Mouse (Mus musculus) lung, embryonic 15.5 days (tissue): ENCODE results near the gene Heca. TPM values are rescaled to one million over a fixed set of nuclear protein-coding genes. Genes with fewer than 3 reads are reported as not detected.

Experiments
- ATAC-seq: fragments of 200-750 bp; cut with Nextera tagmentation; 2 replicates; pipeline ENCODE4 v1.8.0; 2017; ENCODE audit warnings: moderate number of reproducible peaks, borderline replicate concordance; ENCODE audit not compliant: low FRiP score, low TSS enrichment; ENCODE audit errors: extremely low read depth
- H3K27ac ChIP-seq: fragments of 300-500 bp; sonication (generic); 2 replicates; pipeline ENCODE4 v1.5.1; 2015; ENCODE audit warnings: moderate library complexity, mild to moderate bottlenecking, inconsistent platforms
- H3K27me3 ChIP-seq: fragments of 300-500 bp; sonication (generic); 2 replicates; pipeline ENCODE4 v1.6.1; 2015; ENCODE audit warnings: inconsistent platforms
- H3K36me3 ChIP-seq: fragments of 300-500 bp; sonication (generic); 2 replicates; pipeline ENCODE4 v1.6.1; 2015; ENCODE audit warnings: inconsistent platforms
- H3K4me1 ChIP-seq: fragments of 300-500 bp; sonication (generic); 2 replicates; pipeline ENCODE4 v1.6.1; 2015; ENCODE audit warnings: inconsistent platforms
- H3K4me2 ChIP-seq: fragments of 300-500 bp; sonication (generic); 2 replicates; pipeline ENCODE4 v1.6.1; 2015; ENCODE audit warnings: inconsistent platforms, mild to moderate bottlenecking, moderate library complexity
- H3K4me3 ChIP-seq: fragments of 300-500 bp; sonication (generic); 2 replicates; pipeline ENCODE4 v1.5.1; 2015; ENCODE audit warnings: mild to moderate bottlenecking, inconsistent platforms
- H3K9ac ChIP-seq: fragments of 300-500 bp; sonication (generic); 2 replicates; pipeline ENCODE4 v1.6.1; 2015; ENCODE audit warnings: inconsistent platforms
- H3K9me3 ChIP-seq: fragments of 300-500 bp; sonication (generic); 2 replicates; pipeline ENCODE4 v1.6.1; 2016; ENCODE audit warnings: inconsistent platforms
- WGBS: fragments of 180-500 bp; shearing (Covaris S2); methylation state at CpG from one replicate; pipeline ENCODE4 v1.1.7; 2015; 5-methylcytosine and 5-hydroxymethylcytosine counted together
- polyA plus RNA-seq: library from polyadenylated mRNA; unstranded; fragments of >200 nt; fragmentation: Nextera tagmentation; extraction: Ambion mirVana; gene quantifications from 2 replicates; pipeline ENCODE4 v1.2.1, GENCODE M21; 2015

Heca gene
- polyA plus RNA-seq, 1 experiment from 2014 or later = 4.7 TPM

DNA sequence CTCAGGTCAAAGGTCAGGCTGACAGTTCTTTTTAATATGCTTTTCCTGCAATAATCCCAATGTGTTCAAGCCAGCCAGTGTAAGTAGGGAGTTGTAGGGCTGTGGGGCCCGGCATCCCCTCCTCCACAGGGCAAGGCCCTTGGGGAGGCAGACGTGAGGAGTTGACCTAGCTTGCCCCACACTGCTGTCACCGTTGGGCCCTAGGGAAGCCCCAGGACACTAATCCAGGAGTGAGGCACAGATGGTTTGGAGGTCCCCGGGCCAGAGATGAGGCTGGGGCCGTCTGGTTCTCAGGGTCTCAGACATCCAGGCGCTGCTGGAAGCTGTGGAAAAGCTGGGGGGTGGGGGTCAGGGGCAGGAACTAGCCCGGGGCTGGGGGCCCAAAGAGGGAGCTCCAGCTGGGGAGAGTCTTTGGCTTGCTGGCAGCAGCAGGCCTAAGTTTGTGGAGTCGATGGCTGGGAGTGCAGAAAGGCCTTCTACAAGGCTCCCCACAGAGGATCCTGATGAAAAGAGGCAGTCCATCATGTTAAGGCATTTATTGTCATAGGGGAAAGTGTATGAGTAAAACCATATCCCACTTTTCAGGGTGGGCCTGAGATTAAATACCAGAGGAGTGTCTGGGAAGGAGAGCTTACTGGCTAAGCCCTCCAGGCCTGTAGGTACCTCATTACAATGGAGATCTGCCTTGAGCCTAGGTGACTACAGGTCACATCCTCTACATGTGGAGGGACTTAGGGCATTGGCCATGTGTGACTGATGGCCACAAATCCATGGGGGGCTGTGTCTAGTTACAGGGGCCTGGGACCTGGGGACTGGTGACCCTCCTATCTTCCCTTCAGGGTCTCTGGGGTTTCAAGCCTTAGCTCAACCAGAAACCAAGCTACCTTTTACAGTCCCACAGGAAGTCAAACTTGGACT, 69.6 kb downstream of the Heca start:
- Histone ChIP-seq H3K4me3 (no peak overlapping the region), H3K9me3 (no peaks in the 10 kb centered on the region), H3K27ac (no peak overlapping the region), H3K27me3 (no peaks in the 10 kb centered on the region), H3K4me1 (no peaks in the 10 kb centered on the region), H3K9ac (no peak overlapping the region), H3K4me2 (no peak overlapping the region), H3K36me3 (no peaks in the 10 kb centered on the region)
- WGBS = 48% methylated on average over 8 of the region's 8 CpGs
- no peak for ATAC-seq

DNA sequence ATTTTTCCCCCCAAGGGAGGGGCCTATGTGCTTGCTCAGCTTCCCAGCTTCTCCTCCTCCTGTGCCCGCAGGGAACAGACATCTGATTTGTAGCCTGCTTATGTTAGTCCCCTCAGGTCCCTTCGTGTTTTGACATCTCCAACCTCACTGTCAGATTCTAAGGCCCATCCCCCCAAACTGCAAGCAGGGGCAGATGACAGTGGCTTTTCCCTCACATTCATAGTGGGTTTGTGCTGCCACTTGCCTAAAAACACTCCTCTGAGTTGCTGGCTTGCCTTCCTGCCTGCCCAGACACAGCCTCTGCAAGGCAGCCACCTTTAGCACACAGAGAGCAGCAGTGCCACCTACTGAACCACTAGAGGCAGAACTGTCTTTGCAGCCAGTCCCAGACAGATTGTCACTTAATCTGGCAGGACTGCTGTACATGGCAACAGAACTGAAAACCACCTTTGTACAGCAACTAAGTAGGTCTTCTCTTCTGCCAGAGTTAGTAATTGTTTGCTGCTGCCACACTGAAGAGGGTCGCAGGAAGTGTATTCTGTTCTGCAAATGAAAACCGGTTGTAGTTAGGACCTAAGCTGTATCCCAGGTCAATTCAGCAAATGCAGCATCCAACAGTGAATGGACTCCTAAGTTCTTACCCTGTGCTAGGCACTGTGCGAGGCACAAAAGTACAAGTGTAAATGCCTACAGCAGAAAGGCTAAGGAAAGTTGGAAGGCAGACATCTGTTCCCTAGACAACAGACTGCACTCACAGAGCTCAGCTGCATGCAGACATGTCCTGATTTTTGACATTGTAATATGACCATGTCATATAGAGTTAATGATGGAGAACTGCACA, 77.8 kb downstream of the Heca start:
- Histone ChIP-seq H3K27ac (no peak overlapping the region), H3K4me3 (no peak overlapping the region), H3K4me2 (no peak overlapping the region), H3K27me3 (no peaks in the 10 kb centered on the region), H3K4me1 (no peaks in the 10 kb centered on the region), H3K9ac (no peak overlapping the region), H3K9me3 (no peaks in the 10 kb centered on the region), H3K36me3 (no peaks in the 10 kb centered on the region)
- WGBS = 24% methylated on average over 5 of the region's 5 CpGs
- ATAC-seq = peak; percentile 82

GRCm38 (mm10) chr10:17860701-17861480, 87.0 kb downstream of the Heca start:
- Histone ChIP-seq H3K4me3 (no peak overlapping the region), H3K27me3 (no peaks in the 10 kb centered on the region), H3K4me1 (no peaks in the 10 kb centered on the region), H3K27ac (no peak overlapping the region), H3K9me3 (no peaks in the 10 kb centered on the region), H3K9ac (no peak overlapping the region), H3K4me2 (no peak overlapping the region), H3K36me3 (no peaks in the 10 kb centered on the region)
- WGBS = 71% methylated on average over 6 of the region's 6 CpGs
- no peak for ATAC-seq

DNA sequence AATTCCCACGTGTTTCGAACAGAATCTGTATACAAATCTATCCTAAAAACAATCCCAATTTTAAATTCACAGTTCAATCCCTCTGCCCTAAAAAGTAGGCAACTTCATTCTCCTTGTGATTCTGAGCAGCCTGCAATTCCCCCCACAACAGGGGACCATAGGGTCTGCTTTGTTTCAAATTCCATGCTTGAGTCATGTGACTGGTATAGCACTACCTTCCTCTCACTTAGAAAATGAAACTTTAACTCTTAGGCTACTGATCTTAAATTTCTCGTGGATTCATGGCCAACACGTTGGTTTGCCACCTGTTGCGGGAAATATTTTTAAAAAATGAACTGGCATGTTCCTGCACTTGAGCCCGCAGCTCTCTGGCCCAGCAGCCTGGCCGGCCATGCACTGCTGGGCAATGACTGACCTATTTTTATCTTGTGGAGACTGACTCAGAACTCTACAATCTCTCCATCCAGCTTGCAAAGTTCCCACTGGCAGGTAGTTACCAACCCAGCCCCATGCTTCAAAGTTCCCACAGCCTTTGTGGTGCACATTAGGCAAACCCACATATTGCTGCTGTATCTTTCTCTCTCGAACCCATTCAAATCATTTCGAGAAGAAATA, 90.1 kb downstream of the Heca start:
- H3K27me3 ChIP-seq = no peaks in the 10 kb centered on the region
- 81% methylated on average over 9 of the region's 9 CpGs for WGBS
- no peak overlapping the region for H3K27ac ChIP-seq
- no peaks in the 10 kb centered on the region for H3K9me3 ChIP-seq
- H3K4me3 ChIP-seq = no peak overlapping the region
- no peak overlapping the region for H3K9ac ChIP-seq
- H3K36me3 ChIP-seq = no peaks in the 10 kb centered on the region
- no peaks in the 10 kb centered on the region for H3K4me1 ChIP-seq
- no peak for ATAC-seq
- no peak overlapping the region for H3K4me2 ChIP-seq

GRCm38 (mm10) chr10:17844781-17845537, 102.9 kb downstream of the Heca start:
- no peaks in the 10 kb centered on the region for H3K9me3 ChIP-seq
- no peak overlapping the region for H3K27ac ChIP-seq
- no peak overlapping the region for H3K4me2 ChIP-seq
- no peaks in the 10 kb centered on the region for H3K4me1 ChIP-seq
- no peak overlapping the region for H3K9ac ChIP-seq
- WGBS = 36% methylated on average over 4 of the region's 4 CpGs
- peak; percentile 39; the same call in 1 of the 2 replicates for ATAC-seq
- no peaks in the 10 kb centered on the region for H3K27me3 ChIP-seq
- no peaks in the 10 kb centered on the region for H3K36me3 ChIP-seq
- no peak overlapping the region for H3K4me3 ChIP-seq

DNA sequence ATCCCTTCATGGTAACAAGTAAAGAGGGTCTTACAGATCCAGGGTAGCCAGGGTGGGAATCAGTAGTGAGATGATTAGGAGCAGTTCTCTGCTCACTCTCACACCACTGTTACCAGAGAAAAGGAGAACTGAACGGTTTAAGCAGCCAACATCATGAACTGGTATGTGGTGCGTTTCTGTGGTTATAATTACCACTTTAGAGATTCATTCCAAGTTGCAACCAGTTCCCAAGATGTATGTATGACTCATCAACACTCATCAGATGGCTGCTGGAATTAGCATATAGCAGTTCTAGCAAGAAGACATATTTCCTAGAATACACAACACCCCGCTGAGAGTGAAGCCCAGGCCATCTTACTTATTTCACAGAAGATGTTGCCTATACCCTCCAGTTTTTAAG, 105.8 kb downstream of the Heca start:
- Histone ChIP-seq H3K4me3 (no peak overlapping the region), H3K27me3 (no peaks in the 10 kb centered on the region), H3K9ac (no peak overlapping the region), H3K27ac (no peak overlapping the region), H3K9me3 (no peaks in the 10 kb centered on the region), H3K36me3 (no peaks in the 10 kb centered on the region), H3K4me1 (no peaks in the 10 kb centered on the region), H3K4me2 (no peak overlapping the region)
- no peak for ATAC-seq
- 92% methylated on average over 3 of the region's 3 CpGs for WGBS

GRCm38 (mm10) chr10:17836275-17836674, 111.6 kb downstream of the Heca start:
- Histone ChIP-seq H3K4me2 (no peak overlapping the region), H3K9me3 (no peaks in the 10 kb centered on the region), H3K4me3 (no peak overlapping the region), H3K27ac (no peak overlapping the region), H3K36me3 (no peaks in the 10 kb centered on the region), H3K4me1 (no peaks in the 10 kb centered on the region), H3K27me3 (no peaks in the 10 kb centered on the region), H3K9ac (no peak overlapping the region)
- no peak for ATAC-seq
- WGBS = 85% methylated on average over 1 of the region's 1 CpGs

GRCm38 (mm10) chr10:17835031-17835430, 112.8 kb downstream of the Heca start:
- Histone ChIP-seq H3K36me3 (no peaks in the 10 kb centered on the region), H3K4me1 (no peaks in the 10 kb centered on the region), H3K4me2 (no peak overlapping the region), H3K9me3 (no peaks in the 10 kb centered on the region), H3K27me3 (no peaks in the 10 kb centered on the region), H3K9ac (no peak overlapping the region), H3K27ac (no peak overlapping the region), H3K4me3 (no peak overlapping the region)
- WGBS = 80% methylated on average over 6 of the region's 6 CpGs
- ATAC-seq = no peak

DNA sequence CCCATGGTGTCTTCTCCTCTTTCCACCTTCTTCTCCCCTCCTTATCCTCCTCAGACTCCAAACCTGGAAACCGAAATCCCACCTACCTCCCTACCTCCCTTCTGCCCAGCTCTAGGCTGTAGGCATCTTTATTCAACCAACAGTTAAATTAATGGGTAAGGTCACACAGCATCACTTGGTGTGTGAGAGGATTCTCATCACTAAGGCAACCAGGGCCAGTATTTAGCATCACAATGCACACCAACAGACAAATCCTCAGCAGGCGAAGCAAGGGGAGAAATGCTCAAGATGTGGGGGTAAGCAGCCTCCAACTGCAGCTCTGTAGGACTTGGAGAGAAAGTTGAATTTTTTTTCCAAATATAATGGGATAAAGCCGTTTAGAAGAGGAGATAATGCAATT, 116.8 kb downstream of the Heca start:
- no peak overlapping the region for H3K4me3 ChIP-seq
- H3K9ac ChIP-seq = no peak overlapping the region
- no peaks in the 10 kb centered on the region for H3K27me3 ChIP-seq
- no peak overlapping the region for H3K4me2 ChIP-seq
- H3K36me3 ChIP-seq = no peaks in the 10 kb centered on the region
- no peak overlapping the region for H3K27ac ChIP-seq
- ATAC-seq = no peak
- no peaks in the 10 kb centered on the region for H3K4me1 ChIP-seq
- 68% methylated on average over 3 of the region's 3 CpGs for WGBS
- no peaks in the 10 kb centered on the region for H3K9me3 ChIP-seq

- H3K36me3 ChIP-seq = no peaks in the 10 kb centered on the region
- no peaks in the 10 kb centered on the region for H3K4me1 ChIP-seq
- H3K27me3 ChIP-seq = no peaks in the 10 kb centered on the region
- H3K9ac ChIP-seq = no peak overlapping the region
- no peak overlapping the region for H3K4me3 ChIP-seq
- no peak overlapping the region for H3K27ac ChIP-seq
- 65% methylated on average over 4 of the region's 4 CpGs for WGBS
- no peak overlapping the region for H3K4me2 ChIP-seq
- no peaks in the 10 kb centered on the region for H3K9me3 ChIP-seq
- no peak for ATAC-seq
Measured at GRCm38 (mm10) chr10:17829205-17829604, 118.7 kb downstream of the Heca start.

GRCm38 (mm10) chr10:17827391-17827790, 120.5 kb downstream of the Heca start:
- 6% methylated on average over 12 of the region's 12 CpGs for WGBS
- Histone ChIP-seq H3K9ac (no peak overlapping the region), H3K27me3 (no peaks in the 10 kb centered on the region), H3K4me1 (no peaks in the 10 kb centered on the region), H3K9me3 (no peaks in the 10 kb centered on the region), H3K4me3 (no peak overlapping the region), H3K36me3 (no peaks in the 10 kb centered on the region), H3K27ac (no peak overlapping the region), H3K4me2 (peak overlapping the region; percentile 34)
- no peak for ATAC-seq
